Mouse (Mus musculus): ENCODE measurements around the gene Usp5. TPM values are rescaled to one million over a fixed set of nuclear protein-coding genes. Genes with fewer than 3 reads are reported as not detected.

Usp5 gene
- polyA plus RNA-seq, 1 experiment: 66.2 TPM

- Histone ChIP-seq H3K36me3 (ENCODE audit: control insufficient read depth, insufficient read depth, low read length) (no peaks in the 10 kb centered on the region), H3K4me3 (ENCODE audit: insufficient read depth, low read depth, low read length) (no peak overlapping the region), H3K27me3 (replicated peaks; ENCODE audit: control insufficient read depth, insufficient read depth, low read length) (no peaks in the 10 kb centered on the region), H3K27ac (ENCODE audit: insufficient read depth, low read depth, low read length) (no peak overlapping the region), H3K4me1 (ENCODE audit: control insufficient read depth, insufficient read depth, low read length) (peaks cover 2% of the 10 kb centered on the region; the same call in 1 of the 2 replicates)
- peak; percentile 64 for DNase-seq
- TF ChIP-seq CTCF (conservative IDR thresholded peaks at IDR 0.05; ENCODE audit: insufficient read depth, insufficient read length, low read depth, low read length) (no peak), POLR2A (IDR thresholded peaks at IDR 0.05; ENCODE audit: low read depth, low read length) (no peak)
- 25% methylated on average over 6 of the region's 6 CpGs for WGBS
Measured at GRCm38 (mm10) chr6:124782436-124782835, 46.8 kb downstream of the Usp5 start.

GRCm38 (mm10) chr6:124780917-124781316 is 48.4 kb downstream of the Usp5 start:
- WGBS: 88% methylated on average over 7 of the region's 7 CpGs
- Histone ChIP-seq H3K4me3 (ENCODE audit: insufficient read depth, low read depth, low read length) (no peak overlapping the region), H3K36me3 (ENCODE audit: control insufficient read depth, insufficient read depth, low read length) (no peaks in the 10 kb centered on the region), H3K27me3 (replicated peaks; ENCODE audit: control insufficient read depth, insufficient read depth, low read length) (no peaks in the 10 kb centered on the region), H3K27ac (ENCODE audit: insufficient read depth, low read depth, low read length) (no peak overlapping the region), H3K4me1 (ENCODE audit: control insufficient read depth, insufficient read depth, low read length) (no peaks in the 10 kb centered on the region; the same call in 1 of the 2 replicates)
- no peak for DNase-seq
- TF ChIP-seq POLR2A (IDR thresholded peaks at IDR 0.05; ENCODE audit: low read depth, low read length) (no peak), CTCF (conservative IDR thresholded peaks at IDR 0.05; ENCODE audit: insufficient read depth, insufficient read length, low read depth, low read length) (no peak)

GRCm38 (mm10) chr6:124779984-124780416 is 49.3 kb downstream of the Usp5 start:
- whole genome bisulfite sequencing: 11% methylated on average over 10 of the region's 10 CpGs
- peak overlapping the region; percentile 54 for H3K4me3 ChIP-seq (ENCODE audit: insufficient read depth, low read depth, low read length)
- no peak overlapping the region for H3K27ac ChIP-seq (ENCODE audit: insufficient read depth, low read depth, low read length)

GRCm38 (mm10) chr6:124779222-124779983 is 49.9 kb downstream of the Usp5 start, which contains the start of gene Lrrc23:
Gene Lrrc23, minus strand, starts transcription at chr6:124779727.
- DNase-seq: peak; percentile 68
- no peaks in the 10 kb centered on the region for H3K27me3 ChIP-seq (replicated peaks; ENCODE audit: control insufficient read depth, insufficient read depth, low read length)
- no peaks in the 10 kb centered on the region for H3K36me3 ChIP-seq (ENCODE audit: control insufficient read depth, insufficient read depth, low read length)
- H3K27ac ChIP-seq (ENCODE audit: insufficient read depth, low read depth, low read length): no peak within 1 kb of the TSS
- TF ChIP-seq CTCF (conservative IDR thresholded peaks at IDR 0.05; ENCODE audit: insufficient read depth, insufficient read length, low read depth, low read length) (no peak), POLR2A (IDR thresholded peaks at IDR 0.05; ENCODE audit: low read depth, low read length) (no peak)
- 3% methylated on average over 23 of the region's 23 CpGs for WGBS
- H3K4me1 ChIP-seq (ENCODE audit: control insufficient read depth, insufficient read depth, low read length): no peaks in the 10 kb centered on the region; the same call in 1 of the 2 replicates
- H3K4me3 ChIP-seq (ENCODE audit: insufficient read depth, low read depth, low read length): peak within 1 kb of the TSS; percentile 54

More at GRCm38 (mm10) chr6:124779984-124780416, 49.3 kb downstream of the Usp5 start:
- no peak for DNase-seq
- no peaks in the 10 kb centered on the region for H3K27me3 ChIP-seq (replicated peaks; ENCODE audit: control insufficient read depth, insufficient read depth, low read length)
- no peaks in the 10 kb centered on the region for H3K36me3 ChIP-seq (ENCODE audit: control insufficient read depth, insufficient read depth, low read length)
- TF ChIP-seq CTCF (conservative IDR thresholded peaks at IDR 0.05; ENCODE audit: insufficient read depth, insufficient read length, low read depth, low read length) (no peak), POLR2A (IDR thresholded peaks at IDR 0.05; ENCODE audit: low read depth, low read length) (no peak)
- no peaks in the 10 kb centered on the region; the same call in 1 of the 2 replicates for H3K4me1 ChIP-seq (ENCODE audit: control insufficient read depth, insufficient read depth, low read length)

- no peak overlapping the region for H3K4me3 ChIP-seq (ENCODE audit: insufficient read depth, low read depth, low read length)
- no peak for TF ChIP-seq CTCF (conservative IDR thresholded peaks at IDR 0.05; ENCODE audit: insufficient read depth, insufficient read length, low read depth, low read length)
- no peak for TF ChIP-seq POLR2A (IDR thresholded peaks at IDR 0.05; ENCODE audit: low read depth, low read length)
- H3K36me3 ChIP-seq (ENCODE audit: control insufficient read depth, insufficient read depth, low read length): no peaks in the 10 kb centered on the region
- no peak overlapping the region for H3K27ac ChIP-seq (ENCODE audit: insufficient read depth, low read depth, low read length)
- no peaks in the 10 kb centered on the region for H3K27me3 ChIP-seq (replicated peaks; ENCODE audit: control insufficient read depth, insufficient read depth, low read length)
- DNase-seq: no peak
- 0 out of 2 replicates have a peak, but pooled peaks cover 3% of the 10 kb centered on the region for H3K4me1 ChIP-seq (ENCODE audit: control insufficient read depth, insufficient read depth, low read length)
- WGBS: 93% methylated on average over 15 of the region's 15 CpGs
Measured at GRCm38 (mm10) chr6:124770511-124770910, 58.8 kb downstream of the Usp5 start.

- Histone ChIP-seq H3K4me1 (ENCODE audit: control insufficient read depth, insufficient read depth, low read length) (0 out of 2 replicates have a peak, but pooled peaks cover 3% of the 10 kb centered on the region), H3K36me3 (ENCODE audit: control insufficient read depth, insufficient read depth, low read length) (no peaks in the 10 kb centered on the region), H3K27ac (ENCODE audit: insufficient read depth, low read depth, low read length) (no peak overlapping the region), H3K4me3 (ENCODE audit: insufficient read depth, low read depth, low read length) (no peak overlapping the region), H3K27me3 (replicated peaks; ENCODE audit: control insufficient read depth, insufficient read depth, low read length) (no peaks in the 10 kb centered on the region)
- DNase-seq: no peak
- TF ChIP-seq CTCF (conservative IDR thresholded peaks at IDR 0.05; ENCODE audit: insufficient read depth, insufficient read length, low read depth, low read length): no peak
- no peak for TF ChIP-seq POLR2A (IDR thresholded peaks at IDR 0.05; ENCODE audit: low read depth, low read length)
- 69% methylated on average over 7 of the region's 7 CpGs for WGBS
Measured at GRCm38 (mm10) chr6:124770013-124770412, 59.3 kb downstream of the Usp5 start.

- Histone ChIP-seq H3K27ac (ENCODE audit: insufficient read depth, low read depth, low read length) (no peak within 1 kb of the TSS), H3K4me1 (ENCODE audit: control insufficient read depth, insufficient read depth, low read length) (0 out of 2 replicates have a peak, but pooled peaks cover 3% of the 10 kb centered on the region), H3K36me3 (ENCODE audit: control insufficient read depth, insufficient read depth, low read length) (no peaks in the 10 kb centered on the region), H3K4me3 (ENCODE audit: insufficient read depth, low read depth, low read length) (peak within 1 kb of the TSS; percentile 49), H3K27me3 (replicated peaks; ENCODE audit: control insufficient read depth, insufficient read depth, low read length) (no peaks in the 10 kb centered on the region)
- no peak for TF ChIP-seq CTCF (conservative IDR thresholded peaks at IDR 0.05; ENCODE audit: insufficient read depth, insufficient read length, low read depth, low read length)
- no peak for TF ChIP-seq POLR2A (IDR thresholded peaks at IDR 0.05; ENCODE audit: low read depth, low read length)
- WGBS: 3% methylated on average over 54 of the region's 54 CpGs
- DNase-seq: no peak
Measured at GRCm38 (mm10) chr6:124769101-124769765, 60.1 kb downstream of the Usp5 start, which contains the start of gene Eno2. Gene Eno2, minus strand, starts transcription at chr6:124769673.

All from kidney, adult 2 months (tissue).